Mouse (Mus musculus) midbrain, embryonic 15.5 days (tissue): ENCODE measurements at regions not wholly inside any gene's neighbourhood (a gene's known extent, or its start where the extent isn't known, plus 50 kb on each side); places are given as distances from the start of the nearest gene placed in this dataset.
"Not testable (repeated sequence)": the region's sequence is repeated elsewhere in the genome, so short reads cannot be mapped to it uniquely, and the experiment has no call there.

Experiments used
- ATAC-seq: fragments of 200-750 bp; cut with Nextera tagmentation; replicated peaks from 2 replicates; pipeline ENCODE4 v1.8.0; 2017; ENCODE audit warnings: moderate TSS enrichment
- H3K27ac ChIP-seq: fragments of 300-500 bp; sonication (generic); 2 replicates; pipeline ENCODE4 v1.5.1; 2015; ENCODE audit warnings: mild to moderate bottlenecking, inconsistent platforms
- H3K27me3 ChIP-seq: fragments of 300-500 bp; sonication (generic); replicated peaks from 2 replicates; pipeline ENCODE4 v1.6.1; 2015; ENCODE audit warnings: inconsistent platforms
- H3K36me3 ChIP-seq: fragments of 300-500 bp; sonication (generic); replicated peaks from 2 replicates; pipeline ENCODE4 v1.6.1; 2015; ENCODE audit warnings: inconsistent platforms
- H3K4me1 ChIP-seq: fragments of 300-500 bp; sonication (generic); 2 replicates; pipeline ENCODE4 v1.6.1; 2015; ENCODE audit warnings: inconsistent platforms
- H3K4me2 ChIP-seq: fragments of 300-500 bp; sonication (generic); 2 replicates; pipeline ENCODE4 v1.6.1; 2015; ENCODE audit warnings: inconsistent platforms, mild to moderate bottlenecking, moderate library complexity
- H3K4me3 ChIP-seq: fragments of 300-500 bp; sonication (generic); 2 replicates; pipeline ENCODE4 v1.5.1; 2015; ENCODE audit warnings: mild to moderate bottlenecking, inconsistent platforms
- H3K9ac ChIP-seq: fragments of 300-500 bp; sonication (generic); 2 replicates; pipeline ENCODE4 v1.6.1; 2015; ENCODE audit warnings: mild to moderate bottlenecking, inconsistent platforms
- H3K9me3 ChIP-seq: fragments of 300-500 bp; sonication (generic); 2 replicates; pipeline ENCODE4 v1.6.1; 2016; ENCODE audit warnings: inconsistent platforms
- WGBS: fragments of 180-500 bp; shearing (Covaris S2); methylation state at CpG from one replicate; pipeline ENCODE4 v1.1.7; 2015; ENCODE audit warnings: mixed read lengths; 5-methylcytosine and 5-hydroxymethylcytosine counted together

- not testable (repeated sequence) for H3K9ac ChIP-seq, ATAC-seq, H3K4me1 ChIP-seq, H3K4me2 ChIP-seq, H3K4me3 ChIP-seq, H3K9me3 ChIP-seq, H3K27me3 ChIP-seq, H3K36me3 ChIP-seq, H3K27ac ChIP-seq
- 92% methylated on average over 3 of the region's 3 CpGs for WGBS
These were observed 614.2 kb upstream of the Olfr1507 start for GRCm38 (mm10) chr14:53109732-53110131.

GRCm38 (mm10) chr14:53101362-53101761, 605.8 kb upstream of the Olfr1507 start:
- not testable (repeated sequence) for H3K9me3 ChIP-seq, H3K4me2 ChIP-seq, H3K36me3 ChIP-seq, ATAC-seq, H3K27me3 ChIP-seq, H3K4me3 ChIP-seq, H3K9ac ChIP-seq, H3K27ac ChIP-seq, H3K4me1 ChIP-seq
- 29% methylated on average over 5 of the region's 5 CpGs for WGBS

- not testable (repeated sequence) for H3K27me3 ChIP-seq, H3K36me3 ChIP-seq, H3K27ac ChIP-seq, H3K4me1 ChIP-seq, H3K9ac ChIP-seq, ATAC-seq, H3K9me3 ChIP-seq, H3K4me2 ChIP-seq, H3K4me3 ChIP-seq
These were observed 595.4 kb upstream of the Olfr1507 start for GRCm38 (mm10) chr14:53090921-53091320.

GRCm38 (mm10) chr14:53081853-53082252, 586.3 kb upstream of the Olfr1507 start:
- not testable (repeated sequence) for H3K4me3 ChIP-seq, H3K27ac ChIP-seq, H3K27me3 ChIP-seq, ATAC-seq, H3K36me3 ChIP-seq, H3K9ac ChIP-seq, H3K4me2 ChIP-seq, H3K9me3 ChIP-seq, H3K4me1 ChIP-seq
- 89% methylated on average over 4 of the region's 4 CpGs for WGBS

GRCm38 (mm10) chr14:53081024-53081711, 585.6 kb upstream of the Olfr1507 start:
- ATAC-seq, H3K9ac ChIP-seq, H3K4me2 ChIP-seq, H3K9me3 ChIP-seq, H3K4me3 ChIP-seq, H3K36me3 ChIP-seq, H3K27ac ChIP-seq, H3K27me3 ChIP-seq, H3K4me1 ChIP-seq: not testable (repeated sequence)
- WGBS: no CpG with 5 or more reads among the region's 2 CpGs

- not testable (repeated sequence) for H3K27ac ChIP-seq, H3K9ac ChIP-seq, ATAC-seq, H3K9me3 ChIP-seq, H3K36me3 ChIP-seq, H3K27me3 ChIP-seq, H3K4me3 ChIP-seq, H3K4me2 ChIP-seq, H3K4me1 ChIP-seq
- 64% methylated on average over 3 of the region's 3 CpGs for WGBS
These were observed 585.0 kb upstream of the Olfr1507 start for GRCm38 (mm10) chr14:53080556-53080955.

GRCm38 (mm10) chr14:53075937-53076336, 580.4 kb upstream of the Olfr1507 start:
- not testable (repeated sequence) for H3K9me3 ChIP-seq, H3K9ac ChIP-seq, H3K4me2 ChIP-seq, H3K4me3 ChIP-seq, H3K27me3 ChIP-seq, H3K36me3 ChIP-seq, H3K27ac ChIP-seq, H3K4me1 ChIP-seq, ATAC-seq
- WGBS: 90% methylated on average over 2 of the region's 2 CpGs

GRCm38 (mm10) chr14:53073126-53073525, 577.6 kb upstream of the Olfr1507 start:
- H3K4me2 ChIP-seq, H3K9ac ChIP-seq, H3K4me1 ChIP-seq, H3K9me3 ChIP-seq, H3K36me3 ChIP-seq, H3K4me3 ChIP-seq, H3K27ac ChIP-seq, H3K27me3 ChIP-seq, ATAC-seq: not testable (repeated sequence)
- 81% methylated on average over 6 of the region's 6 CpGs for WGBS

GRCm38 (mm10) chr14:53072502-53072901, 577.0 kb upstream of the Olfr1507 start:
- not testable (repeated sequence) for H3K9me3 ChIP-seq, H3K36me3 ChIP-seq, H3K4me3 ChIP-seq, H3K4me1 ChIP-seq, H3K9ac ChIP-seq, ATAC-seq, H3K27ac ChIP-seq, H3K4me2 ChIP-seq, H3K27me3 ChIP-seq
- no CpG with 5 or more reads among the region's 1 CpGs for WGBS

- H3K4me2 ChIP-seq, ATAC-seq, H3K27me3 ChIP-seq, H3K4me1 ChIP-seq, H3K27ac ChIP-seq, H3K36me3 ChIP-seq, H3K9ac ChIP-seq, H3K4me3 ChIP-seq, H3K9me3 ChIP-seq: not testable (repeated sequence)
- 75% methylated on average over 1 of the region's 3 CpGs for WGBS
These were observed 558.9 kb upstream of the Olfr1507 start for GRCm38 (mm10) chr14:53054439-53054838.

- H3K4me3 ChIP-seq, H3K36me3 ChIP-seq, H3K4me2 ChIP-seq, H3K27me3 ChIP-seq, H3K4me1 ChIP-seq, ATAC-seq, H3K9ac ChIP-seq, H3K27ac ChIP-seq, H3K9me3 ChIP-seq: not testable (repeated sequence)
- WGBS: 71% methylated on average over 2 of the region's 3 CpGs
These were observed 558.0 kb upstream of the Olfr1507 start for GRCm38 (mm10) chr14:53053465-53054123.

- not testable (repeated sequence) for ATAC-seq, H3K27ac ChIP-seq, H3K4me2 ChIP-seq, H3K36me3 ChIP-seq, H3K27me3 ChIP-seq, H3K4me1 ChIP-seq, H3K9me3 ChIP-seq, H3K4me3 ChIP-seq, H3K9ac ChIP-seq
- 60% methylated on average over 1 of the region's 3 CpGs for WGBS
These were observed 552.1 kb upstream of the Olfr1507 start for GRCm38 (mm10) chr14:53047683-53048082.

- H3K27ac ChIP-seq, ATAC-seq, H3K9me3 ChIP-seq, H3K36me3 ChIP-seq, H3K9ac ChIP-seq, H3K4me3 ChIP-seq, H3K4me2 ChIP-seq, H3K27me3 ChIP-seq, H3K4me1 ChIP-seq: not testable (repeated sequence)
- 92% methylated on average over 1 of the region's 1 CpGs for WGBS
These were observed 551.4 kb upstream of the Olfr1507 start for GRCm38 (mm10) chr14:53046975-53047374.
